Mouse (Mus musculus): ENCODE data around the gene Dusp2. TPM values are rescaled to one million over a fixed set of nuclear protein-coding genes. Genes with fewer than 3 reads are reported as not detected.

Gene Dusp2
- total and polyA plus RNA-seq, 2 experiments from 2014 or later = 13.9 to 20.2 TPM

DNA sequence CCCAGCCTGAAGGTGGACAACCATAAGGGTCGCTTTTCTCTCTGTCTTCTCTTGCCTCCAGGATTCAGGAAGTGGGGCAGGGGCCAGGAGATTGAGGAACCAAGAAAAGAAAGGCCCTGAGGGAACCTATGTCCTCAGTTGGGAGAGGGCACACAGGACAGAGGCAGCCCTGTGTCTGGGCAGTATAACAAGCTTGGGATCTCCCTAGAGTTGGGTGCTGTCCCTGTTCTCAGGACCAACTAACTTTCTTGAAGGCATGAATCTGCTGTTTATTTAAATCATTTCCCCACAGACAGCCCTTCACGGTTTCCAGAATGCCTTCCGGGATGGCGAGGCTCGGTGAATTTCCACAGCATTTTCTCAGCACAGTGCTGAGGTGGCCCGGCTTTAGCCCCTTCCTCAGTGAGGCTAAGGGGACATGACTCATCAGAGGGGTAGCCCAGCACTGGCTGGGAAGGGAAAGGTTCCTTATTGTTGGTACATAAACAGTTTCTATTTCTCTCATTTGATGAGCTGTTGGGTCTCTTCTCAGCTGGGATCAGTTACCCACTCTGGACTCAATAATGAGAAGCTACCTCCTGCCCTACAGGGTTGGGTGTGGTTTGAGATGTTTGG, 13.2 kb upstream of the Dusp2 start:
- ATAC-seq (no peak), DNase-seq (no peak)
- Histone ChIP-seq H3K4me3 (ENCODE audit: low read depth, low read length) (no peak overlapping the region), H3K27me3 (ENCODE audit: insufficient read depth, low read length) (no peaks in the 10 kb centered on the region), H3K4me2 (ENCODE audit: low read depth) (no peak overlapping the region), H3K9ac (no peak overlapping the region), H3K27ac (ENCODE audit: low read depth, low read length) (no peak overlapping the region), H3K9me3 (ENCODE audit: low read length) (no peaks in the 10 kb centered on the region), H3K36me3 (ENCODE audit: insufficient read depth) (no peaks in the 10 kb centered on the region), H3K4me1 (ENCODE audit: insufficient read depth) (no peaks in the 10 kb centered on the region)
- WGBS = 82% methylated on average over 6 of the region's 6 CpGs
- no peak for TF ChIP-seq CTCF (IDR thresholded peaks at IDR 0.05; ENCODE audit: low read depth)

GRCm38 (mm10) chr2:127323667-127324066, 12.3 kb upstream of the Dusp2 start:
- ATAC-seq (no peak), DNase-seq (no peak)
- no peaks in the 10 kb centered on the region for H3K9me3 ChIP-seq (ENCODE audit: low read length)
- 88% methylated on average over 1 of the region's 1 CpGs for WGBS
- no peak overlapping the region for H3K4me2 ChIP-seq (ENCODE audit: low read depth)
- no peaks in the 10 kb centered on the region for H3K4me1 ChIP-seq (ENCODE audit: insufficient read depth)
- H3K27me3 ChIP-seq (ENCODE audit: insufficient read depth, low read length) = no peaks in the 10 kb centered on the region
- H3K27ac ChIP-seq (ENCODE audit: low read depth, low read length) = no peak overlapping the region
- no peaks in the 10 kb centered on the region for H3K36me3 ChIP-seq (ENCODE audit: insufficient read depth)
- TF ChIP-seq CTCF (IDR thresholded peaks at IDR 0.05; ENCODE audit: low read depth) = no peak
- H3K9ac ChIP-seq = no peak overlapping the region
- H3K4me3 ChIP-seq (ENCODE audit: low read depth, low read length) = no peak overlapping the region

DNA sequence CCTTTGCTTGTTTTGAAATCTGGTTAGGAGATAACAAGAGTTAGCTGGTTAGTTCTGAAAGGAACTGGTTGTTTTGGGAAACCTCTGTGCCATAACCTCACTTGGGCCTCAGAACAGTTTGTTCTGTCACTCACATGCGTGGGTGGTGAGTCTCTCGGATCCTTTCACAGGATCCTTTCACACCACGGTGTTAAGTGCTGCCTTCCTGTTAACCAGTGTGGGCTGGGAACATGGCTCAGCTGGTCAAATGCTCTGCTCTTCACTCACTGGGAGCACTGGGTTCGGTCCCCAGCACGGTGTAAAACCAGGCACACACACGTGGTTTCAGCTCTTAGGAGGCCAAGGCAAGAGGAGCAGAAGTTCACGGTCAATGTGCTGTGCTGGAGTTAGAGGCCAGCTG, 11.5 kb upstream of the Dusp2 start:
- Histone ChIP-seq H3K4me2 (ENCODE audit: low read depth) (no peak overlapping the region), H3K4me1 (ENCODE audit: insufficient read depth) (no peaks in the 10 kb centered on the region), H3K27me3 (ENCODE audit: insufficient read depth, low read length) (no peaks in the 10 kb centered on the region), H3K36me3 (ENCODE audit: insufficient read depth) (no peaks in the 10 kb centered on the region), H3K27ac (ENCODE audit: low read depth, low read length) (no peak overlapping the region), H3K9me3 (ENCODE audit: low read length) (no peaks in the 10 kb centered on the region), H3K4me3 (ENCODE audit: low read depth, low read length) (no peak overlapping the region), H3K9ac (no peak overlapping the region)
- no peak for TF ChIP-seq CTCF (IDR thresholded peaks at IDR 0.05; ENCODE audit: low read depth)
- ATAC-seq (no peak), DNase-seq (no peak)
- WGBS = 86% methylated on average over 7 of the region's 7 CpGs

DNA sequence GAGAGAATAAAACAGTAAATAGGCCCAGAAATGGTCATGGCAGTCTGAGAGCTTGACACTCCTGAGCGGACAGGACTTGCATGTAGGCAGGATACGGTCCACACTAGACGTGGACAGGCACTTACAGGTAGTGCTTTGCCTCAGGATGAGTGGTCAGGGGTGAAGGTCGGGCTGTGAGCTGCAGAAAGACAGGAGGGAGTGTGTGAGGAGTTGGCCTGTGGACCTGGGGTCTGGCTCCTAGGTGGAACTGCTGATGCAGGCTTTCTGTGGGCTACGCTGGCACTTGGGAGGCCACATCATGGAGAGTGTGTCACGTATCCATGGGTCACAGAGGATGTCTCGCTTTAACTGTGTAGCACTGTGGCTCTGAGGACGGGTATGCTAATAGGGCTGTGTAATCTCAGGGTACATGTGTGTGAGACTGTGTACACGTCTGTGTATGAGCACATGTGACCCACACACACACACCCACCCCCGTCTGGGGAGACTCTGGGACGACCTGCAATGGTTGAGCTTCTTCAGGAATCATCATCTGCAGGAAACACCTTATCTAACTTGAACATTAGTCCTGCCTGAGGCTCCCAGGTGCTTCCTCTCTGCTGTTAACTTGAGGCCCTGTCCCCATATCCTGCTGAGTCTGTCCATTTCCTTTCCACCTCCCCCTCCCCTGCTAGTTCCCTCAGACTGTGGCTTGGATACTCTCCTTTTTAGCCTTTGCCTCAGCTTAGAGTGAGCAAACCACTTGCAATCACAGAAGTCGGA, 7.7 kb upstream of the Dusp2 start:
- no peaks in the 10 kb centered on the region for H3K9me3 ChIP-seq (ENCODE audit: low read length)
- H3K9ac ChIP-seq = no peak overlapping the region
- no peaks in the 10 kb centered on the region for H3K27me3 ChIP-seq (ENCODE audit: insufficient read depth, low read length)
- H3K27ac ChIP-seq (ENCODE audit: low read depth, low read length) = no peak overlapping the region
- WGBS = 79% methylated on average over 12 of the region's 12 CpGs
- TF ChIP-seq CTCF (IDR thresholded peaks at IDR 0.05; ENCODE audit: low read depth) = no peak
- no peak overlapping the region for H3K4me2 ChIP-seq (ENCODE audit: low read depth)
- H3K4me1 ChIP-seq (ENCODE audit: insufficient read depth) = no peaks in the 10 kb centered on the region
- no peak for DNase-seq
- H3K36me3 ChIP-seq (ENCODE audit: insufficient read depth) = no peaks in the 10 kb centered on the region
- no peak for ATAC-seq
- H3K4me3 ChIP-seq (ENCODE audit: low read depth, low read length) = no peak overlapping the region

DNA sequence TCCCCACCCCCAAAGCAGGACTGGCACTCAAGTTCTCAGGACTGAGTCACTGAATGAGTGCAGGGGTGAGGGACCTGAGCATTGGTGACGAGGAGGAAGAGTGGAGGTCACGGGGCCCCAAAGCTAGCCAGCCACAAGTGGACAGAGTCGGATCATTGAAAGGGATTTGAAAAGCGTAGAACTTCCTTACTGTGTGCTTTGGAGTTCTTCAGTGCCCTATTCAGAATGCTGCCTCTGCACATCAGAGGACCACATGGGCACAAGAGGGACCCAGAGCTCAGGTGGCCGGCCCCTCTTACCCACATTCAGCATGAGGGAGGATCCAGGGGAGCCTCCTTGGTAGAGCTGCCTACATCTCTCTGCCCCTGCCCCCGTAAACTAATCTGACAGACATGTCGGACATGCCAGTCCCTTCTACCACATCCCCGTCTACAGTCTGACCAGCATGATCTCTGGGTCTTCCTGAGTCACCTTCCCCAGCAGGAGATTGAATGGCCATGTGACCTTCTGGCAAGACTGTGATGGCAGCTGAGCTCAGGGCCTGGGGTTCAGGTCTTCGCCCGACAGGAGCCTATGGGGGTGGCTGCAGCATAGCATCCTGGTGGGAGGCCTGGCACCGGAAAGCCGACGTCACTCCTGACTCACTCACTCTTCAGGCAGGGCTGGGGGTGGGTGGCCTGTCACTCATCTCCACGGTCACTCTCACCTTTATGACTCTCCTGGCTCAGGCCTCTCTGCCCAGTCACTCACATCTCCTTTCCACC, 3.0 kb upstream of the Dusp2 start:
- DNase-seq = no peak
- Histone ChIP-seq H3K27ac (ENCODE audit: low read depth, low read length) (no peak overlapping the region), H3K4me3 (ENCODE audit: low read depth, low read length) (no peak overlapping the region), H3K9me3 (ENCODE audit: low read length) (no peaks in the 10 kb centered on the region), H3K4me1 (ENCODE audit: insufficient read depth) (no peaks in the 10 kb centered on the region), H3K27me3 (ENCODE audit: insufficient read depth, low read length) (peaks cover 15% of the 10 kb centered on the region), H3K9ac (no peak overlapping the region), H3K36me3 (ENCODE audit: insufficient read depth) (no peaks in the 10 kb centered on the region), H3K4me2 (ENCODE audit: low read depth) (no peak overlapping the region)
- TF ChIP-seq CTCF (IDR thresholded peaks at IDR 0.05; ENCODE audit: low read depth) = no peak
- ATAC-seq = no peak
- WGBS = 86% methylated on average over 14 of the region's 14 CpGs

GRCm38 (mm10) chr2:127333945-127334603, 1.9 kb upstream of the Dusp2 start:
- DNase-seq (no peak), ATAC-seq (no peak)
- WGBS = 74% methylated on average over 5 of the region's 5 CpGs

More at GRCm38 (mm10) chr2:127333945-127334603, 1.9 kb upstream of the Dusp2 start:
- H3K36me3 ChIP-seq (ENCODE audit: insufficient read depth) = no peaks in the 10 kb centered on the region
- TF ChIP-seq CTCF (IDR thresholded peaks at IDR 0.05; ENCODE audit: low read depth) = no peak
- H3K9me3 ChIP-seq (ENCODE audit: low read length) = no peaks in the 10 kb centered on the region
- no peak overlapping the region for H3K4me2 ChIP-seq (ENCODE audit: low read depth)
- H3K27ac ChIP-seq (ENCODE audit: low read depth, low read length) = no peak overlapping the region
- no peak overlapping the region for H3K4me3 ChIP-seq (ENCODE audit: low read depth, low read length)
- no peak overlapping the region for H3K9ac ChIP-seq
- H3K27me3 ChIP-seq (ENCODE audit: insufficient read depth, low read length) = peaks cover 15% of the 10 kb centered on the region
- no peaks in the 10 kb centered on the region for H3K4me1 ChIP-seq (ENCODE audit: insufficient read depth)

Measured in forebrain, postnatal 0 days (tissue).